Mouse (Mus musculus) Patski (cell line): ENCODE data around the gene Sh3pxd2a. TPM values are rescaled to one million over a fixed set of nuclear protein-coding genes. Genes with fewer than 3 reads are reported as not detected.

ENCODE experiments used
- ATAC-seq: fragments of 100-300 bp; one replicate; pipeline ENCODE4 v1.8.0; 2021
- CTCF ChIA-PET: fragments of 350-600 bp; sonication (Branson Sonifier 250); formaldehyde crosslinking; loops from one replicate; lab custom pipeline; 2022; ENCODE audit warnings: inconsistent platforms; lab: Charles Lee
- POLR2A ChIA-PET: fragments of 350-600 bp; sonication (Branson Sonifier 250); formaldehyde crosslinking; loops from one replicate; lab custom pipeline; 2022; ENCODE audit warnings: antibody characterized with exemption, inconsistent platforms; lab: Charles Lee
- DNase-seq: peaks from one replicate; pipeline ENCODE4 v3.0.0-alpha.2; 2011; ENCODE audit warnings: low read depth, low spot score
- H3K27me3 ChIP-seq: fragments of 371-371 bp; one replicate; pipeline ENCODE4 v1.5.1; 2021
- CTCF ChIP-seq: fragments of 100-300 bp; IDR thresholded peaks from one replicate; pipeline ENCODE4 v1.5.1; 2021
- in situ Hi-C: fragments of 300-500 bp; cut with MboI; formaldehyde crosslinking; loops from 3 replicates; pipeline ENCODE4 v1.11.1; 2018; ENCODE audit warnings: low pct_unique_long_range_greater_than_20kb, mixed read lengths
- polyA plus RNA-seq: library from polyadenylated mRNA; unstranded; gene quantifications from one replicate; pipeline ENCODE4 v1.2.3, GENCODE M21; 2021

Sh3pxd2a gene
- polyA plus RNA-seq, 1 experiment from 2014 or later: 37.3 TPM

GRCm38 (mm10) chr19:47348395-47349016 is 115.7 kb downstream of the Sh3pxd2a start:
- no peak for TF ChIP-seq CTCF
- ChIA-PET POLR2A (no interaction called here), CTCF (interaction anchor here (4.2 kb wide), 1 partner anchor 8 kb away, joined by 17 read pairs; no protein-coding TSS in a partner anchor)
- no peak for ATAC-seq
- H3K27me3 ChIP-seq: no peaks in the 10 kb centered on the region
- no peak for DNase-seq
- in situ Hi-C loops: no loop called here

GRCm38 (mm10) chr19:47347021-47347643 is 117.1 kb downstream of the Sh3pxd2a start:
- in situ Hi-C loops: no loop called here
- DNase-seq (no peak), ATAC-seq (no peak)
- ChIA-PET CTCF (interaction anchor here (0.8 to 4.2 kb wide), 4 partner anchors 9 to 87 kb away, joined by 3 to 17 read pairs (median 3); no protein-coding TSS in a partner anchor), POLR2A (interaction anchor here (0.6 kb wide), 1 partner anchor 161 kb away, joined by 4 read pairs; no protein-coding TSS in a partner anchor)
- peaks cover 4% of the 10 kb centered on the region for H3K27me3 ChIP-seq
- no peak for TF ChIP-seq CTCF

GRCm38 (mm10) chr19:47346606-47347005 is 117.6 kb downstream of the Sh3pxd2a start:
- peaks cover 4% of the 10 kb centered on the region for H3K27me3 ChIP-seq
- in situ Hi-C loops: no loop called here
- ChIA-PET CTCF (interaction anchor here (0.8 to 4.2 kb wide), 4 partner anchors 9 to 87 kb away, joined by 3 to 17 read pairs (median 3); no protein-coding TSS in a partner anchor), POLR2A (interaction anchor here (0.6 kb wide), 1 partner anchor 162 kb away, joined by 4 read pairs; no protein-coding TSS in a partner anchor)
- no peak for ATAC-seq
- no peak for DNase-seq
- TF ChIP-seq CTCF: no peak

GRCm38 (mm10) chr19:47345851-47346568 is 118.2 kb downstream of the Sh3pxd2a start:
- ChIA-PET CTCF (interaction anchor here (0.6 to 4.2 kb wide), 2 partner anchors 10 to 46 kb away, joined by 3 to 17 read pairs; no protein-coding TSS in a partner anchor), POLR2A (no interaction called here)
- peaks cover 4% of the 10 kb centered on the region for H3K27me3 ChIP-seq
- DNase-seq (no peak), ATAC-seq (no peak)
- no peak for TF ChIP-seq CTCF
- in situ Hi-C loops: no loop called here

GRCm38 (mm10) chr19:47343422-47343821 is 120.8 kb downstream of the Sh3pxd2a start:
- DNase-seq (no peak), ATAC-seq (peak; percentile 8)
- in situ Hi-C loops: no loop called here
- ChIA-PET POLR2A (no interaction called here), CTCF (interaction anchor here (1.0 kb wide), 1 partner anchor 73 kb away, joined by 4 read pairs; no protein-coding TSS in a partner anchor)
- no peak for TF ChIP-seq CTCF
- peaks cover 4% of the 10 kb centered on the region for H3K27me3 ChIP-seq

GRCm38 (mm10) chr19:47339165-47339564 is 125.0 kb downstream of the Sh3pxd2a start:
- TF ChIP-seq CTCF: peak; percentile 90
- POLR2A ChIA-PET: no interaction called here
- peaks cover 4% of the 10 kb centered on the region for H3K27me3 ChIP-seq
- CTCF ChIA-PET: interaction anchor here (0.9 to 3.7 kb wide), 6 partner anchors 48 to 84 kb away, joined by 3 to 55 read pairs (median 6); no protein-coding TSS in a partner anchor
- in situ Hi-C loops: no loop called here
- DNase-seq (no peak), ATAC-seq (peak; percentile 54)

- CTCF ChIA-PET: interaction anchor here (0.7 to 3.7 kb wide), 30 partner anchors 8 to 217 kb away, joined by 3 to 55 read pairs (median 4); no protein-coding TSS in a partner anchor
- ATAC-seq: no peak
- TF ChIP-seq CTCF: no peak
- POLR2A ChIA-PET: no interaction called here
- no peak for DNase-seq
- in situ Hi-C loops: no loop called here
- H3K27me3 ChIP-seq: peaks cover 4% of the 10 kb centered on the region
Observed at GRCm38 (mm10) chr19:47338396-47339164, 125.6 kb downstream of the Sh3pxd2a start.

- TF ChIP-seq CTCF: no peak
- peak; percentile 87 for ATAC-seq
- ChIA-PET CTCF (interaction anchor here (0.7 to 3.7 kb wide), 32 partner anchors 9 to 217 kb away, joined by 3 to 55 read pairs (median 4); no protein-coding TSS in a partner anchor), POLR2A (interaction anchor here (0.8 to 1.2 kb wide), 3 partner anchors 24 to 69 kb away, joined by 3 to 4 read pairs (median 4); no protein-coding TSS in a partner anchor)
- in situ Hi-C loops: no loop called here
- no peak for DNase-seq
- no peaks in the 10 kb centered on the region for H3K27me3 ChIP-seq
Observed at GRCm38 (mm10) chr19:47337743-47338142, 126.5 kb downstream of the Sh3pxd2a start.

- no peaks in the 10 kb centered on the region for H3K27me3 ChIP-seq
- ATAC-seq (no peak), DNase-seq (no peak)
- no peak for TF ChIP-seq CTCF
- in situ Hi-C loops: no loop called here
- CTCF ChIA-PET: interaction anchor here (0.8 to 3.7 kb wide), 27 partner anchors 9 to 168 kb away, joined by 3 to 55 read pairs (median 5); no protein-coding TSS in a partner anchor
- POLR2A ChIA-PET: interaction anchor here (0.8 to 1.2 kb wide), 3 partner anchors 24 to 68 kb away, joined by 3 to 4 read pairs (median 4); no protein-coding TSS in a partner anchor
Observed at GRCm38 (mm10) chr19:47337191-47337590, 127.0 kb downstream of the Sh3pxd2a start.
